Mouse (Mus musculus) erythroblast, embryonic 14.5 days (primary cell): ENCODE results near the gene Zbtb7b.

Experiments used
- GATA1 ChIP-seq: IDR thresholded peaks from 2 replicates; pipeline ENCODE4 v1.6.1; 2012; ENCODE audit warnings: low read length, inconsistent platforms, mixed read lengths
- TAL1 ChIP-seq: IDR thresholded peaks from 3 replicates; pipeline ENCODE4 v1.6.1; 2012; ENCODE audit warnings: low read length, inconsistent platforms, mixed read lengths

DNA sequence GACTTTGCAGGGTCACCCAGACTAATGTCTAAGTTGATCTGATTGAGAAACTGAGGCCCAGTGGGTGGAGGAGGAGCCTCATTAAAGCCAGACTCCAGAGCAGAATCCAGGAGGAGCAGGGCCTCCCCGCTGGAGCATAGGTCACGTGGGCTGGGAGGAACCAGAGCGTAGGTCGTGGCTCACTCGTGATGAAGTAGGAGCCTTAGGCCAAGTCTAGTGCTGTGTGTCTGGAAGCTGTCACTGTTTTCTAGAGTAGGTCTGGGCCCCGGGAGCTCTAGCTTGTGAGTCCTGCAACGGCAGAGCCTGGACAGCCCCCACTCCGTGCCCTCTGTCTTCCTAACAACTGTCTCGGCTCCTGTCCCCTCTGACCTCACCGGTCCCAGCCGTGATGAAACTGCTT, 27.2 kb downstream of the Zbtb7b start:
- no peak for TF ChIP-seq GATA1
- no peak for TF ChIP-seq TAL1
